Mouse (Mus musculus): ENCODE data around the gene Atxn2.

Gene Atxn2

GRCm38 (mm10) chr5:121766038-121766773 is 55.1 kb downstream of the Atxn2 start:
- DNase-seq = peak; percentile 24 to 26

DNA sequence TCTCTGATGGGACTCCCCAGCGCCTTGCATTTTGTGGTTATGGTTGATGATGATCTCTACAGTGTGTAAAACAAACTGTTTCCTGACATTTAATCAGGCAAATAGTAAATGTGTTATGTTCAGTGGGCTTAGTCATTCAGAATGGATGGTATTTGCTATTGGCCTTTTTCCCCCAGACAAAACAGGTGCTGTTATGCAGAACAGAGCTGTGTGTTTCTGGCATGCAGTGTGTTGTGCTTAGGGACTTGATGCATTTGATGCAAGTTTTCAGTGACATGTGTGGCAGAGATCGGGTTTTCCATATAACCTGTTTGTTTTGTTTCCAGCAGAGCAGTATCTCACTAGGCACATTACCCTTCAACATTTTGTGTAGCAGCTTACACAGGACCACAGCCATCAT is 56.4 kb downstream of the Atxn2 start:
- DNase-seq = no peak

- no peak for DNase-seq
These were observed 58.7 kb downstream of the Atxn2 start for GRCm38 (mm10) chr5:121769827-121770226.

GRCm38 (mm10) chr5:121771611-121772010 is 60.5 kb downstream of the Atxn2 start:
- no peak for DNase-seq

DNA sequence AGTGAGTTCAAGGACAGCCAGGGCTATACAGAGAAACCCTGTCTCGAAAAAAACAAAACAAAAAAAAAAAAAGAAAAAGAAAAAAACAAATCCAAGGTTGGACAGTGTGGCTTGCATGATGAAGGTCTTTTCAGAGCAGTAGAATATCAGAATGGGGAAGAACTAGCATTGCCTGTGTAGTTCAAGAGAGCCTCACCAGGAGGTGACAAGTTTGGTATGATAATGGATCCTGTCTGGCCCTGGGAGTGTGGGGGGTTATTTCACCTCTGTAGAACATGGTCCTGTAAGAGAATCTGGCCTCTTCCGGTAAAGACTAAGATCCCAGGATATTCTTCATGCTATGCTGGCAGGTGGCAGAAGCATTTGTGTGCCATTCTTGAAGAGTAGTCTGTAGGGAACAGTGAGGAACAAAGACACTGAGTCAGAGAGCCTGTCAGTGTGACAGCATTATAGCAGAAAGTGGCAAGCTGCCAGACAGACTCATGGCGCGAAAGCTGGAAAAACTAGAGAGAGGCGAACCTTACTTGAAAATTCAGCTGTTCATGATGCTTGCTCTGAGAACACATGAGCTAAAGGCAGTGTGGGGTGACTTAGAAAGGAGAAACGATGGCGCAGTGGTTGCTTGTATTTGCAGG is 67.5 kb downstream of the Atxn2 start:
- DNase-seq = no peak

GRCm38 (mm10) chr5:121780180-121780579 is 69.0 kb downstream of the Atxn2 start:
- no peak for DNase-seq

DNA sequence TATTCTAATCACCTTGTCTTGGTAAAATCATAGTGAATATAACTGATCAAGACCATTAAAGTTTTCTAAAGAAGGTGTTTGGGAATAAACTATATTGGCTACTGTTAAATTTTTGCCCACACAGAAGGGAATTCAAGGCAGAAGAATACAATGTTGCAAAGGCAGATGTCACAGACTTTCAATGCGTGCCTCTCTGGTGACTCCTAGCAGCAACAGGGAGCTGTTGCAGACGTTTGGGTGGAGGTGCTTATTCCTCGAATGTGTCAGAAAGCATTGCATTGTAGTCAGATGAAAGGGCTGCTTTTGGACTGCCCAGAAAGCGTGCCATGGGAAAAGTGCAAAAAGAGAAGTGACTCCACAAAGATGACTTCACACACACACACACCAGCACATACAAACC is 71.3 kb downstream of the Atxn2 start:
- DNase-seq = no peak

- DNase-seq = no peak
These were observed 72.8 kb downstream of the Atxn2 start for GRCm38 (mm10) chr5:121783862-121784500.

GRCm38 (mm10) chr5:121791026-121791425 is 79.9 kb downstream of the Atxn2 start:
- DNase-seq = peak in 1 of 2 experiments; percentile 15

DNA sequence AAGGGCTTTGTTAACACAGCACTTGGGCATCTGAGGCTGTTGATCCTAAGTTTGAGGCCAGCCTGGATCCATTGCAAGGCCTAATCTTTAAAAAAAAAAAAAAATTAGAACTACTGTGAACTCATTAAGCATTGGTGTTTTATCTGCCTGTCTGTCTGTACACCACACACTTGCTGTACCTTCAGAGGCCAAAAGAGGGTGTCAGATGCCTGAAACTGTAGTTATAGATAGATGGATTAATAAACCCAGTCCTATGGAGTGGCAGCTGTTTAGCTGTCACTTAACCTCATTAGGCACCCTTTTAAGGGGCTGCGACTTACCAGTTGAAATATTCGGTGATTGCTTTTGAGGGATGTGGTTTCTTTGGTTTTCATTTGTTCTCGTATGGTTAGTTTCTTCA is 84.7 kb downstream of the Atxn2 start:
- DNase-seq = peak; percentile 42 to 55

- DNase-seq = no peak
These were observed 87.3 kb downstream of the Atxn2 start for GRCm38 (mm10) chr5:121798447-121798846.

GRCm38 (mm10) chr5:121807186-121807585 is 96.0 kb downstream of the Atxn2 start:
- no peak for DNase-seq

DNA sequence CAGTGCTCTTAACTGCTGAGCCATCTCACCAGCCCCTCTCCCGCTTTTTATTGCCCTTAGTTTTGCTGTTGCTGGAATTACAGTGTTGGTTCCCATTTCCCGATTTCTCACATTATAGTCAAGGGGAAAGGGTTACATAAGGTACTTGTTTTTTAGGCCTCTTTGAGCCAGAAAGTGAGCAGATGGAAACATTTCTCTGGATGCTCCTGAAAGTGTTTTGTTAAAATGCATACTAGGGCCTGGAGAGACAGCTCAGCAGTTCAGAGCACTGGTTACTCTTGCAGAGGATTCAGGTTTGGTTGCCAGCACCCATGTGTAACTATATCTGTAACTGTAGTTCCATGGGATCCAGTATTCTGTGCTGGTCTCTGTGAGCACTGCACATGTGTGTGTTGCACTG is 97.1 kb downstream of the Atxn2 start:
- no peak for DNase-seq

- no peak for DNase-seq
These were observed 98.6 kb downstream of the Atxn2 start for GRCm38 (mm10) chr5:121809667-121810224.

DNA sequence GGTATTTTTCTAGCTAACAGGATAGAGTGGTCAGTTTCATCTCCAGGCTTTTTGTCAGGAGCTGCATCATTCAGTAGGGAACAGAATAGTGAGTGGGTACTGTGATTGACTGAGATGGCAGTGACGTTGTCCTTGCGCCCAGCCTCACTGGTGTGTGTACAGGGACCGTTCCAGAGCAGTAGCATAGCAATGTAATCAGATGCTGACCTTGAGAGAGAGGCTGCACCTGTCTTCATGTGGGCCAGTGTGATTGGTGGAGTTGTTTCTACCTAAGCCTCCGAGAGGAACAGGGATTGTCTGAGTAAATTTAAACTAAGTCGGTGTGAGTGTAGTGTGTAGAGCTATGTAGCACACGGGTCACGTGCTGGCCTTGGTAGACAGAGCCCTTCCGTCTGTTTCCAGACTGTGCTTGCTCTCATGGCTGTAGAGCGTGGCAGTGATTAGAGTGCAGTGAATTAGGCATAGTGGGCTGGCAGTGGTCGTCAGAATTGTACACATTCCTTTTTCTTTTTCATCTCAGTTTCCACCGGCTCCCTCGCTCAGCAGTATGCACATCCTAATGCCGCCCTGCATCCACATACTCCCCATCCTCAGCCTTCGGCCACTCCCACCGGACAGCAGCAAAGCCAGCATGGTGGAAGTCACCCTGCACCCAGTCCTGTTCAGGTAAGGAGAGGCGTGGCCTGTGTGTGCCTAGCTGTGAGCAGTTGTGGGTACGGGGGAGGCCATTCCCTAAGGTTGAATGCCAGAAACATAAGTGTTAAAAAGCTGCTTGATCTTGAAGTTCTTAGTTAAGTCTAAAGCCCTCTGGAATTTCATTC is 99.4 kb downstream of the Atxn2 start:
- no peak for DNase-seq

DNA sequence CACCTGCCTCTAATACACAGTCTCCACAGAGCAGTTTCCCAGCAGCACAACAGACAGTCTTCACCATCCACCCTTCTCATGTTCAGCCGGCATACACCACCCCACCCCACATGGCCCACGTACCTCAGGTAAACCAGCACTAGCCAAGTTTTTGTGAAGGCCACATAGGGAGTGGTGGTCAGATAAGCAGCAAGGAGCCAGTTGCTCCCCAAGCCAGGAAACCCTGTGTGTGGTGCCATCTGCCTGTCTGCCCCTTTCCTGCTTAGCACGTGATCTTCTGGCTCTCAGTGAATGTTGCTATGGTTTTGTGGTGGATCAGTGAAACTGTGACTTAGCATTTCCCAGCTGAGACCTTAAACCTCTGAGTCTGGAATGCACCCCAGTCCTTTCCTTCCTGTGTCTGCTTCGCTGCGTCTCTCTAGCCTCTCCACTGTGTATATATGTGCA is 100.4 kb downstream of the Atxn2 start:
- DNase-seq = no peak

- no peak for DNase-seq
These were observed 101.5 kb downstream of the Atxn2 start for GRCm38 (mm10) chr5:121812526-121813243.

GRCm38 (mm10) chr5:121813744-121814143 is 102.6 kb downstream of the Atxn2 start:
- DNase-seq = no peak

- peak; percentile 72 to 74 for DNase-seq
These were observed 103.9 kb downstream of the Atxn2 start for GRCm38 (mm10) chr5:121815067-121815466.

- no peak for DNase-seq
These were observed 104.8 kb downstream of the Atxn2 start for GRCm38 (mm10) chr5:121815867-121816380.

GRCm38 (mm10) chr5:121816611-121817010 is 105.5 kb downstream of the Atxn2 start:
- DNase-seq = no peak

GRCm38 (mm10) chr5:121817551-121817950 is 106.4 kb downstream of the Atxn2 start:
- no peak for DNase-seq

Data from B cell, adult 2 months (primary cell).